Mouse (Mus musculus): ENCODE results near the gene Pcyt1b. TPM values are rescaled to one million over a fixed set of nuclear protein-coding genes. Genes with fewer than 3 reads are reported as not detected.

Pcyt1b gene
- polyA plus RNA-seq, 1 experiment from 2014 or later: 3.8 TPM

DNA sequence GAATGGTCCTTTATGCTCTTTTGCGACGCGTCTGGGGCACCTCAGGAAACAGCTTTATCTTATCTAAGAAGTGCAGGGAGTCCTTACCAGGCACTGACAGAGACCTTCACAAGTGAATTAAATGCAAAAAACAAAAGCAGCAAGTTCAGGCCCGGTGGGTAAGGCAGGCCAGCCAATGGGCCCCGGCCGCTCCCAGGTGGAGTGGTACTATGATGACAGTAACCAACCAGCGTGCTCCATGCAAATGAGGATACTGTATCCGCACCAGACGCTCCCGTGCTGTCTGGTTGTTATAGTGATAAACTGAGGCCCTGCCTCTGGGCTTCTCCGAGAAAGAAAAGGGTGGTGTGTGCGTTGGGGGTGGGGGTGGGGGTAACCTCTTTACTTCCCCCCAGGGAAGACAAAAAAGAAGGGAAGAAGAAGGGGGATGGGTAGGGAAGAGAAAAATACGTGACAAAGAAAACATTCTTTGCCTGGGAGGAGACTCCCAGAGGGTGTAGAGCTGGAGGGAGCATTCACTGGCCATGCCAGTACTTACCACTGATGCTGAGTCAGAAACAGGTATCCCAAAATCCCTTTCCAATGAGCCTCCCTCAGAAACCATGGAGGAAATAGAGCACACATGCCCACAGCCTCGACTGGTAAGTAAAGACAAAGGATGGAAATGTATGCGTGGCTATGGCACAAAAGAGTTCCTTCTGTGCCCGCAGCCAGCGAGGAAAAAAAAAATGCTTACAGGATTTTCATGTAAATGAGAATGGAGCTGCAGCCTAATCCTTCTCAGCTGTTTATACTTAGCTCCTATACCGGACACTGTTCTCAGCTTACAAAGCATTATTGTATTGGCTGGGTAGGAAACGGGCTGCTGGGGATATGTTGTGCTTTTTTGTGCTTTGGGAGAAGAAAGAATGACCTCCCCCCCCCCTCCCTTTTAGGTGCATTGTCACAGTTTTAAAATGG lies 20.5 kb downstream of the Pcyt1b start:
- Histone ChIP-seq H3K27me3 (no peaks in the 10 kb centered on the region), H3K4me2 (replicated peaks) (peak overlapping the region; percentile 63), H3K9me3 (no peaks in the 10 kb centered on the region), H3K9ac (peak overlapping the region; percentile 35; the same call in 1 of the 2 replicates), H3K4me1 (no peaks in the 10 kb centered on the region), H3K27ac (peak overlapping the region; percentile 74), H3K36me3 (no peaks in the 10 kb centered on the region), H3K4me3 (peak overlapping the region; percentile 42)
- WGBS: 16% methylated on average over 19 of the region's 19 CpGs
- peak; percentile 99 for ATAC-seq (ENCODE audit: low FRiP score, low read depth)

DNA sequence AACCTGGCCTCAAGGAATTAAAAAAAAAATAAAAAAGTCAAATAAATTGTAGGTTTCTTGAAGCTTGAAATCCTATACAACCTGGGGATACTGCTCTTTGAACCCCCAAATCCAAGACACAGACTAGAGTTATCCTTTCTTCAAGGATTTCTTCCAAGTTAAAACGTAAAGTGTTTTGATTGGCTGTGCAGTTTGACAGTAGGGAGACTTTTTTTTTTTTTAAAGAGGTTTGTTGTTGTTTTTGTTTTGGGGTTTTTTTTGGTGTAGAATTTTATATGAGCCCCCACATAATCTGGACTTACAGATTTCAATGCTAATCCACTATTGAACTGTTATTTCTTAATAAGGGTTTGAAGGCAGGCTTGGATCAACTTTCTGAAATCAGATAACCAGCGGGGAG lies 21.6 kb downstream of the Pcyt1b start:
- no peak overlapping the region for H3K27ac ChIP-seq
- peak overlapping the region; percentile 63 for H3K4me2 ChIP-seq (replicated peaks)
- no peaks in the 10 kb centered on the region for H3K9me3 ChIP-seq
- H3K9ac ChIP-seq: no peak overlapping the region
- ATAC-seq (ENCODE audit: low FRiP score, low read depth): no peak
- 62% methylated on average over 2 of the region's 2 CpGs for WGBS
- no peaks in the 10 kb centered on the region for H3K27me3 ChIP-seq
- H3K4me1 ChIP-seq: no peaks in the 10 kb centered on the region
- H3K4me3 ChIP-seq: peak overlapping the region; percentile 42
- no peaks in the 10 kb centered on the region for H3K36me3 ChIP-seq

DNA sequence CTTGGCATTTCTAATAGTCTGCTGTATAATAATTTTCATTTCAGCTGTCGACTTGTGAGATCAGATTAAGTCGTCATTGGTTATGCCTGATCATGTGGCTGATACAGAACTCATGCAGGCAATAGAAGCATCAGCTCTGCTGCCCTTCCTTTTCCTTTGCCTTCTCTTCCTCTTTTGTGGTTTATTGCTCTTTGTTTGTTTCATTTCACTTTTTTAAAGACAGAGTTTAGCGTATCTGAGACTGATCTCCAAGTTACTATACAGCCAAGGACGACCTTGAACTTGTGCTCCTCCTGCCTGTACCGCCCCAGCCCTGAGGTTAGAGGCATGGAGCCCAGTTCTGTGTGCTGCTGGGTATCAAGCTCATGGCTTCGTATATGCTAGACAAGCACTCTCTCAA lies 34.6 kb downstream of the Pcyt1b start:
- Histone ChIP-seq H3K27me3 (no peaks in the 10 kb centered on the region), H3K4me1 (no peaks in the 10 kb centered on the region), H3K36me3 (no peaks in the 10 kb centered on the region), H3K9me3 (no peaks in the 10 kb centered on the region), H3K27ac (no peak overlapping the region), H3K9ac (no peak overlapping the region), H3K4me3 (no peak overlapping the region), H3K4me2 (replicated peaks) (no peak overlapping the region)
- 77% methylated on average over 6 of the region's 6 CpGs for WGBS
- no peak for ATAC-seq (ENCODE audit: low FRiP score, low read depth)

DNA sequence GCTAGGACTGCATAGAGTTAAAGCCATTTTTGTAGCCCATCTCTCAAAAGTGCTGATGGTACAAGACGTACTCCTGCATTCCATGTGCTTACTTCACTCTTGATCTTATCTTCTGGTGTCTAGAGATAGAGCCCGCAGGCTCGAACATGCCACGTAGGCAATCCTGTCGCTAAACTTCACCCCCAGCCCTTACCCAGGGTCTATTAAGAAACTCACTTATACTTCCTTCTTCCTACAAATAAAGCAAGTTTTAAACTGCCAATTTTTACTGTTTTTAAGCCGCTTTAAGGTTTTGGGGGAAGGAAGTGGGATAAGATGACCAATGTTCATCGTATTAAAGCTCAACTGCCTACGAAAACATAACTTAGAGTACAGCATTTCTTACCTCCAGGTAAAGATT lies 36.0 kb downstream of the Pcyt1b start:
- no peaks in the 10 kb centered on the region for H3K9me3 ChIP-seq
- H3K27me3 ChIP-seq: no peaks in the 10 kb centered on the region
- H3K4me2 ChIP-seq (replicated peaks): no peak overlapping the region
- H3K27ac ChIP-seq: no peak overlapping the region
- no peak overlapping the region for H3K9ac ChIP-seq
- H3K4me3 ChIP-seq: no peak overlapping the region
- WGBS: 74% methylated on average over 8 of the region's 8 CpGs
- ATAC-seq (ENCODE audit: low FRiP score, low read depth): no peak
- no peaks in the 10 kb centered on the region for H3K4me1 ChIP-seq
- no peaks in the 10 kb centered on the region for H3K36me3 ChIP-seq

DNA sequence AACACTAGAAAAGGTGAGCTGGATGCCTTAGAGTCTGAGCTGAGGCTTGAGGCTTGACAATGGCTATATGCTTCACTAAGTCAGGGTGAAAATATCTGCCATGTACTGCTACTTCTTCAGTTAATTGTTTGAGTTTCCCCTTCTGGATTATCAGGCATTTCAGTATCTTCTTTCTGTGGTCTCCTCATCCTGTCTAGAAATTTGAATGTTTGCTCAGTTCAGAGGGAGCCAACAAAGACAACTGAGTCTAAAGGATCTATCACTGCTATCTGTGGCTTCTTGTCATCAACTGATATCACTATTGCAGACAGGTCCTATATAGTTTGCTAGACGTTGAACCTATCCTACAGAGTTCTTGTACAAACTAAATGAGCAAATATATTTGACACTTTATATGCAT lies 42.9 kb downstream of the Pcyt1b start:
- WGBS: 68% methylated on average over 1 of the region's 1 CpGs
- ATAC-seq (ENCODE audit: low FRiP score, low read depth): no peak
- Histone ChIP-seq H3K27ac (no peak overlapping the region), H3K4me2 (replicated peaks) (no peak overlapping the region), H3K9ac (no peak overlapping the region), H3K4me1 (peaks cover 8% of the 10 kb centered on the region; the same call in 1 of the 2 replicates), H3K36me3 (no peaks in the 10 kb centered on the region), H3K9me3 (no peaks in the 10 kb centered on the region), H3K27me3 (no peaks in the 10 kb centered on the region), H3K4me3 (no peak overlapping the region)

DNA sequence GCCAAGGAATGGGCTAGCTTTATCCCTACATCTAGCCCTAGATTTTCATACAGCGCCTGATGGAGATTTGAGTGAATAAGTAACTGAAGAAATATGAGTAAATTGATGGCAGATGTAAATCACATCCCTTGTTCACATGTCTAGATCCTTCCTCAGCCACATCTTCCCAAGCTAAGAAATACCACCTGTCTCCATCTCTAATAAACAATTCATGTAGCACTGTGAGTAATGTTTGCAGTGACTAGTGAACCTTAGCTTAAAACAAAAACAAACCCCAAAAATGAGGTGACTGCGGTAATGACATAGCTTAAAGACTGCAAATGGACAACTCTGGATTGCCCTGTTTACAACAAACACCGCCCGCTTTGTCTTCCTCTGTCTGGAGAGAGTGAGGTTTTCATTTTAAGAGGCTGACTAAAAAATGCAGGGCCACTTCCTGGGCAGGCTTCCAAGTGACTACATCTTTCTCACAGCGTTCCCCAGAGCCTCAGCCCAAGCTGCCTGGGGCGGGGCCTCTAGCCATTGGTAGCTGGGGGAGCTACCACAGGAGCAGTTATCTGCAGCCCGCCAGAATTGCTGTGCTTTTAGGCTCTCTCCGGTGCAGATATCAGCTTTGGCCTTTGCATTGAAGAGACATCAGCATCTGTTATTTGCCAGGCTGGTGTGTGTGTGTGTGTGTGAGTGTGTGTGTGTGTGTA lies 46.0 kb downstream of the Pcyt1b start:
- Histone ChIP-seq H3K9ac (no peak overlapping the region), H3K27ac (no peak overlapping the region), H3K36me3 (no peaks in the 10 kb centered on the region), H3K27me3 (no peaks in the 10 kb centered on the region), H3K4me3 (no peak overlapping the region), H3K9me3 (no peaks in the 10 kb centered on the region), H3K4me1 (peaks cover 8% of the 10 kb centered on the region; the same call in 1 of the 2 replicates), H3K4me2 (replicated peaks) (peak overlapping the region; percentile 31; the same call in 1 of the 2 replicates)
- 42% methylated on average over 8 of the region's 8 CpGs for WGBS
- peak; percentile 54; the same call in 1 of the 2 replicates for ATAC-seq (ENCODE audit: low FRiP score, low read depth)

DNA sequence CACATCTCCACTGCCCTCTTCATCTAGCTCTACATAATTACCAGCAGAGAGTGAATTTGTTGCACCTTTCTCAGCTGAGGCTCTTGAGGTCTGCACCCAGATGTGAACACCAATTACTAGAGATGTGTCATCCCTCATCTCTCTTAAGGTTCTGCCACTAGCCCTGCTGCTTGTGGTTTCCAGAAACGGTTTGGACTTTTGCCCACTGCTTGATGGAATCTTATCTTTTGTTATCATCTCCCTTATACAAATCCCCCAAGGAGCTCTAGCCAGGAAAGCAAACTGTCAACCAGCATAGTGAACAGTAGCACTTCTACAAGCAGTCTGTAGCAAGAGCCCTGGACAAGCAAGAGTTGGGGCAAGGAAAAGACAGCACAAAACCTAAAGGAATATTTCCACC lies 57.9 kb downstream of the Pcyt1b start:
- H3K9me3 ChIP-seq: no peaks in the 10 kb centered on the region
- H3K27ac ChIP-seq: no peak overlapping the region
- H3K27me3 ChIP-seq: no peaks in the 10 kb centered on the region
- no peaks in the 10 kb centered on the region for H3K4me1 ChIP-seq
- 68% methylated on average over 1 of the region's 1 CpGs for WGBS
- no peaks in the 10 kb centered on the region for H3K36me3 ChIP-seq
- no peak overlapping the region for H3K4me3 ChIP-seq
- no peak overlapping the region for H3K9ac ChIP-seq
- H3K4me2 ChIP-seq (replicated peaks): no peak overlapping the region
- no peak for ATAC-seq (ENCODE audit: low FRiP score, low read depth)

DNA sequence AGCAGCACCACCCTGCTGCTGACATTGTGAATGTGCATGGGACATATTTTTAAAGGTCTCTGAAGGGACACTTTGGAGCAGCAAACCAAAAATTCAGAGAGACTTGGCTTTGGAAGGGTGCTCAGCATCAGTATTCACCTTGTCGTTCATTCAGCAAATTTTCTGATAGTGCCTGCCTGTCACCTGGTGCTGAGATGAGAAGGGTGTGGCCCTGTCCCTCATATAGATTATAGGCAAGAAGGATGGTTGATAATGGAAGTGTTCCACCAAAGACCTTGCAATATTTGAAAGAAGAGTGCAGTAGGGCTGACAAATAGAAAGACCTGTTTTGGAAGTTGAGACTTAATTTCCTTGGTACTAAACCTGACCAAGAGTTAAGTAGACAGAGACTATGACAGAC lies 74.9 kb downstream of the Pcyt1b start:
- H3K4me1 ChIP-seq: no peaks in the 10 kb centered on the region
- H3K27me3 ChIP-seq: 0 out of 2 replicates have a peak, but pooled peaks cover 2% of the 10 kb centered on the region
- H3K9ac ChIP-seq: no peak overlapping the region
- ATAC-seq (ENCODE audit: low FRiP score, low read depth): no peak
- 81% methylated on average over 1 of the region's 1 CpGs for WGBS
- H3K4me3 ChIP-seq: no peak overlapping the region
- no peaks in the 10 kb centered on the region for H3K36me3 ChIP-seq
- no peaks in the 10 kb centered on the region for H3K9me3 ChIP-seq
- no peak overlapping the region for H3K27ac ChIP-seq
- H3K4me2 ChIP-seq (replicated peaks): no peak overlapping the region

DNA sequence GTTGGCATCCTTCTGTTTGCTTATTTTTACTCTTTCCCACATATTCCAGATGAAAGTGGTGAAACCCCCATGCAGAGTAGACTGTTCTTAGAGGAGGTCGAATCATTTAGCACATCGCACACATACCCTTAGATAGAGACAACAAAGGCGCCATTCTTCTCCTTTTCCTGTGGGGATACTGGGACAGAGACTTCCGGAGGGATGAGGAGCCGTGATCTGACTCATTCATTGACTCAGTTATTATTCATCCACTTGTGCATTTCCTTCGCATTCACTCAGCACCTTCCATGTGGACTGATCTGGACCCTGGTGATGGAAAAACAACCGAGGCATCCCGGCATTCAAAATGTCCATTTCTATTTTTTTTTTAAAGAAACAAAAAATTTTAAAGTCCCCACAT lies 76.2 kb downstream of the Pcyt1b start:
- H3K4me1 ChIP-seq: no peaks in the 10 kb centered on the region
- H3K36me3 ChIP-seq: no peaks in the 10 kb centered on the region
- no peak for ATAC-seq (ENCODE audit: low FRiP score, low read depth)
- 0 out of 2 replicates have a peak, but pooled peaks cover 2% of the 10 kb centered on the region for H3K27me3 ChIP-seq
- no peak overlapping the region for H3K4me3 ChIP-seq
- H3K9me3 ChIP-seq: no peaks in the 10 kb centered on the region
- 88% methylated on average over 8 of the region's 8 CpGs for WGBS
- H3K9ac ChIP-seq: no peak overlapping the region
- H3K27ac ChIP-seq: no peak overlapping the region
- H3K4me2 ChIP-seq (replicated peaks): no peak overlapping the region

DNA sequence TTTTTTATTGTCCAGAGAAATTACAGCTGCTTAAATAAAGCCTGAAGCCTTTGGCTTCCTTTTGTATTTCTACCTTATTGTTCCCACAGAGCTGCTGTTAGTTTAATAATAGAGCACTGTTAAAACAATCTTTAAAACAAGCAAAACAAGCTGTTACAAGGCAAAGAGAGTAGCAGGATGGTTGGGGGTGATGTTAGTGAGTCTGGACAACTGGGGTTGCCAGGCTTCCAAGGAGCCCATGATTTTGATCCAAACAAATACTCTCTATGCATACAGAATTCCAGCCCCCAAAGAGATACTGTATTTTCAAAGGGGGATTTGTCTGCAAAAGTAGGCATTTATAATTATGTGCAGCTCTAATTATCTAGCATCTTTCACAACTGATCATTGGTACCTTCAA lies 77.7 kb downstream of the Pcyt1b start:
- Histone ChIP-seq H3K4me3 (no peak overlapping the region), H3K9ac (no peak overlapping the region), H3K36me3 (no peaks in the 10 kb centered on the region), H3K9me3 (no peaks in the 10 kb centered on the region), H3K4me1 (no peaks in the 10 kb centered on the region), H3K27me3 (0 out of 2 replicates have a peak, but pooled peaks cover 2% of the 10 kb centered on the region), H3K27ac (no peak overlapping the region), H3K4me2 (replicated peaks) (no peak overlapping the region)
- no peak for ATAC-seq (ENCODE audit: low FRiP score, low read depth)

DNA sequence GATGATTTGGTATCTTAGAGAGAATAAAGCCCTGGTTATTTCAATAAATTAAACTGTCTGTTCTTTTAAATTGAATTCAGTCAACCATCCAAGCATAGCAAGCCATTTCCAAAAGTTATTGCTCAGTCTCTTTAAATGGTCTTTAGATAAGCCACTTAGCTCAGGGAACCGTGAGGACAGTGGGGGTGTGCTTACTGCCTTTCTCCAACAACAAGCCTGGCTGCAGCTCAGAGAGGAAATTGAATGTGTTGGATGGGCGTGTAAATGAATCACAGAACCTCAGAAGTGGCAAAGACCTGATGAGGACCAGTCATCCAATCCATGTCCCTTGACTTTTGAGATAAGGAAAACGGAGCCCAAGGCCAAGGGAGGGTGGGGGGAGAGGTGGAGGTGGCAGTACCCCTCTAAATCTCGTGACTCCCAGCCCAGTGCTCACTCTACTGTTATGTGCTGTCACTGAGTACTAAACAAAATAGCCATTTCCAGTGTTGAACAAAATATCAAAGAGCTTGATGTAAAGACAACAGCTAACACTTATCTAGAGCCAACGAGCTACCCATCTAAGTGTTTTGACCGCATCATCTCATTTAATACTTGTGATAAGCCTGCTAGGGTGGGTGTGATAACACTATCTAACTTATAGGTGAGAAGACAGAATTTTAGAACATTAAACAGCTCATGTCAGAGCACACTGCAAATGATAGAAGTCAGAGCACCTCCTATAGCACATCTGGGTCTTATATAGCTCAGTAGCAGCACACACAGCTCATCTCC lies 78.5 kb downstream of the Pcyt1b start:
- Histone ChIP-seq H3K4me1 (no peaks in the 10 kb centered on the region), H3K9ac (no peak overlapping the region), H3K27me3 (0 out of 2 replicates have a peak, but pooled peaks cover 2% of the 10 kb centered on the region), H3K36me3 (no peaks in the 10 kb centered on the region), H3K4me3 (no peak overlapping the region), H3K4me2 (replicated peaks) (no peak overlapping the region), H3K9me3 (no peaks in the 10 kb centered on the region), H3K27ac (no peak overlapping the region)
- 68% methylated on average over 6 of the region's 6 CpGs for WGBS
- no peak for ATAC-seq (ENCODE audit: low FRiP score, low read depth)

DNA sequence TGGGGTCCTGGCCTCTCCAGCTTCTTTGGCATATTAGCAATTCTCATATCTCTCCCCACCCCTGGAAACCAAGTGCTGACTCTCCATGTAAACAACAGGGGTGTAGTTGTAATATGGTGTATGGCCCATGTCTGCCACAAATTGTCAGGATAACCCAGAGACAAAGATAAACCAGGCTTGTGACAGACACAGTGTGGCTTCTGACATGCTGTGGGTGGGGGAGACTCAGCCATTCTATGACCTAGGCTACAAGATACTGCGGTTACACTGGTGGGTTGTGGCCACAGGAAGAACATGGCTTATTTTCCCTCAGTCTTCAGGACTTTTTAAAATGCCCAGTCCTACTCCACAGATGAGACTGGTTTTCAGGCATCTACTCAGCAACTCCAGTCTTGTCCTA lies 94.5 kb downstream of the Pcyt1b start:
- H3K36me3 ChIP-seq: no peaks in the 10 kb centered on the region
- H3K4me1 ChIP-seq: no peaks in the 10 kb centered on the region
- H3K4me3 ChIP-seq: no peak overlapping the region
- H3K9me3 ChIP-seq: no peaks in the 10 kb centered on the region
- H3K27me3 ChIP-seq: peaks cover 11% of the 10 kb centered on the region; the same call in 1 of the 2 replicates
- WGBS: 86% methylated on average over 1 of the region's 1 CpGs
- no peak for ATAC-seq (ENCODE audit: low FRiP score, low read depth)
- no peak overlapping the region for H3K4me2 ChIP-seq (replicated peaks)
- no peak overlapping the region for H3K27ac ChIP-seq
- H3K9ac ChIP-seq: no peak overlapping the region

Measured in limb, embryonic 13.5 days (tissue).